Mouse (Mus musculus): ENCODE results near the gene Farp1.

Gene Farp1

GRCm38 (mm10) chr14:121145698-121146097 is 110.7 kb downstream of the Farp1 start:
- ATAC-seq (ENCODE audit: low TSS enrichment): no peak

DNA sequence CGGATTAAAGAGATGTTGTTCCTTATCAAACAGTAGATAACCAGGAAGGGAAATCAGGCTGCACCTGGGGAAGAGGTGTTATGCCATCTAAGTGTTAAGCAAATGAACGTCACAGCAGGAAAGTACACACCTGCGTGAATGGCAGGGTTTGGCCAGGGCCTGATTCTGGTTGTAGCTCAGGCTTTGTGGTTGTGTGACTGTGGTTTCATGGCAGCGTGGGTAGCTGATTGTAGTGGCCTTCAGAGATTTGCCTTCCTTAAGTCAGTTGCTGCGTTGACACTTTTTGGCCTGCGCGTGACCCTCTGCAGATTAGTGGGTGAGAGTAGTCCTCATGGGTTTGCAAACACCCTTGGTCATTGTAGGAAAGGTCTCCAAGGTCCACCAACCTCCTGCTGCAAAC is 111.2 kb downstream of the Farp1 start:
- no peak for ATAC-seq (ENCODE audit: low TSS enrichment)

GRCm38 (mm10) chr14:121147026-121147425 is 112.0 kb downstream of the Farp1 start:
- ATAC-seq (ENCODE audit: low TSS enrichment): no peak

- ATAC-seq (ENCODE audit: low TSS enrichment): no peak
Observed at GRCm38 (mm10) chr14:121148088-121148785, 113.2 kb downstream of the Farp1 start.

- ATAC-seq (ENCODE audit: low TSS enrichment): no peak
Observed at GRCm38 (mm10) chr14:121149984-121150383, 115.0 kb downstream of the Farp1 start.

DNA sequence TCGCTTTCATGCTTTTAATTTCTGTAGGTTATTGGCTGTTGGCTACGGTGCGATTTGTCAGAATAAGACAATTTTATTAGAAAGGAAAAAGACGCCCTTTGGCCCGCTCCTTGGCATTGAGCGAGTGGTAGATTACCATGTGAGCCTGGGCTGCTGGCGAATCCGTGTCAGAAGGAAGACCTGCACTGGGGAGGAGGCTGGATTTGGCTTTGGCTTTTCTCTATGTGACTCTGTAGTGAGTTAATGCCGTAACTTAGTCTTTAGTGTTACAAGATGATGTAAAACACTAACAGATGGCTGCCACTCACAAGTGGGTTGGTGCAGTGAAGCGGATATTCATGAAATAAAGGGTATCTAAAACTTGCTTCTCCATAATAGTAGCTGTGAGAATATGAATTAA is 116.8 kb downstream of the Farp1 start:
- 0 out of 2 replicates have a peak, but pooled peaks have one; percentile 17 for ATAC-seq (ENCODE audit: low TSS enrichment)

GRCm38 (mm10) chr14:121152771-121153170 is 117.8 kb downstream of the Farp1 start:
- ATAC-seq (ENCODE audit: low TSS enrichment): no peak

DNA sequence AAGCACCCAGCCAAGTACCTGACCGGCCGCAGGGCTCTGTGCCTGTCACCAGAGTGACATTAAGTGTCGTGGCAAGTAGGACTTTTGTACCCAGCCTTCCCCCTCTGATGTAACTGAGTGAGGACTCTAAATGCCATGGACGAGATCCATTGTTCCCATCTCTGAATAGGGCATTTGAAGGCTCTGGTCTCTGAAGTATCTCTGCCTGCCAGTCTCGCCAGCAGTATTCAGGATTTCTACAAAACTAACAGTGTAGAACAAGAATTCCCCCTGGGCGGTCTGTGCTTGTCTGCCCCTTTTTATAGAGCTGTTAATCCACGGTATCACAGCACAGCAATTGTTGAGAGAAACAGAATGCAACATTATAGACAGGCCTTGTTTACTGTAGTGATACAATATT is 118.3 kb downstream of the Farp1 start:
- peak; percentile 20; the same call in 1 of the 2 replicates for ATAC-seq (ENCODE audit: low TSS enrichment)

DNA sequence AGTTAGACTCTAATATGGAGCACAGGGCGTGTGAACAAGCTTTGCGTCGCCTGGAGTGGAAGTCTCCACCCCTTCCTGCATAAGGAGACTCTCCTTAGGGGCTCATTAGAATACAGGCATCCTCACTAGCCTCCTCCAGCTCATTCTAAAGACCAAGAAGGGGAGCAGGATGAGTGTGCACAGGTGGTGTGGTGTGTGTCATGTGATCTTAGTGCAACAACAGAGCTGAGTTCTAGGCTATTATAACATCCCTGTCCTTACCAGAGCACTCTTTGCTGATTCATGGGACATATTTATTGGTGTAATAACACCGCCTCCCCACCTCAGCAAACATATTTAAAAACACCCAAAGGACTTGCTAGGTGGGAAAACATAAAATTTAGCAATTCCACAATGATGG is 120.2 kb downstream of the Farp1 start:
- no peak for ATAC-seq (ENCODE audit: low TSS enrichment)

- ATAC-seq (ENCODE audit: low TSS enrichment): no peak
Observed at GRCm38 (mm10) chr14:121158616-121159015, 123.6 kb downstream of the Farp1 start.

- ATAC-seq (ENCODE audit: low TSS enrichment): no peak
Observed at GRCm38 (mm10) chr14:121162822-121163221, 127.8 kb downstream of the Farp1 start.

DNA sequence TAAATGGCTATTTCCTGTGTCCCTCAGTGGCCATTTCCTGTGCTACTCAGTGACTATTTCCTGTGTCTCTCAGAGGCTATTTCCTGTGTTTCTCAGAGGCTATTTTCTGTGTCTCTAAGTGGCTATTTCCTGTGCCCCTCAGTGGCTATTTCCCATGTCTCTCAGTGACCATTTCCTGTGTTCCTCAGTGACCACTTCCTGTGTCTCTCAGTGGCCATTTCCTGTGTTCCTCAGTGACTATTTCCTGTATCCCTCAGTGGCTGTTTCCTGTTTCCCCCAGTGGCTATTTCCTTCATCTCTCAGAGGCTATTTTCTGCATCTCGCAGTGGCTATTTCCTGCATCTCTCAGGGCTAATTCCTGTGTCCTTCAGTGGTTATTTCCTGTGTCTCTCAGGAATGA is 129.9 kb downstream of the Farp1 start:
- ATAC-seq (ENCODE audit: low TSS enrichment): peak; percentile 8; the same call in 1 of the 2 replicates

DNA sequence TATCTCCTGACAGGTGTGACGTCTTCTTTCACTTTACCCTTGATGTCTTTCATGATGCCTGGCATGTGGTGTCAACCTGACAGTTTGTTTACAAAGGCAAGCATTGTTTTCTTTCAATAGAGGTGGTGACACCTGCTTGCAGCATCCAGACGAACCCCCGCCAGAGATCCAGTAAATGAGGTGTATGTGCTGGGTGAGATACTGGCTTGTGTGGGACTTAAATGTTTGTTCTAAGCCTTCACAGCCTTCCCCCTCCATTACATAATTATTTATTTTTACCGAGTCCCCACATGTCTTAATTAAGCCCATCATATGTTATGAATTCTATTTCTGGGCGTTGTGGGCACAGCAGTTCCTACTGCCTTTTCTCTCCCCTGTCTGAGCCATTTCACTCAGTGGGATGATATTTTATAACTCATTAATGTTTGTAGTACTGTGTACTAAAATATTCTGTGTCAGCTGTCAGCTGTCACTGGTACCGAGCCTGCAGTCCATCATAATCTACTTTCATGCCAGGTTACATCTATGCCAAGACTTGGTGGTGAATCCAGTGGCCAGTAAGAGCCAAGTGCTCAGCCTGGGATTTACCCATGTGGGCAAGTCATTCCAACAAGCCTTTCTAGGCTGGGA is 130.5 kb downstream of the Farp1 start:
- ATAC-seq (ENCODE audit: low TSS enrichment): peak; percentile 66

DNA sequence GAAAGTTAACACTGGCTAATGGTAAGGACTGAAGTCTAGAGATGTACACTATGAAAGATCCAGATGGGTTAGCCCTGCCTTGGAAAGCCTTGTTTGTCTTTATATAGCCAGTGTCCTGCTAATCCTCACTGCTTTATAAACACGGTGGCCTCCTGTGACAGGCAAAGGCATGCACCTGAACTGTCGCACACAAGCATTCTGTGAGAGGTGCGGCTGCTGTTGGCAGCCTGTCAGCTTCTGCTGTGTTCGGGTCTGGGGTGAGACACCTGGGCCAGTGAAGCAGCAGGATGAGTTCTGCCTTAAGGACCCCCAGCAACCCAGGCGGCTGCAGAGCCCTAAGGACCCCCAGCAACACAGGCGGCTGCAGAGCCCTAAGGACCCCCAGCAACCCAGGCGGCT is 131.0 kb downstream of the Farp1 start:
- ATAC-seq (ENCODE audit: low TSS enrichment): no peak

DNA sequence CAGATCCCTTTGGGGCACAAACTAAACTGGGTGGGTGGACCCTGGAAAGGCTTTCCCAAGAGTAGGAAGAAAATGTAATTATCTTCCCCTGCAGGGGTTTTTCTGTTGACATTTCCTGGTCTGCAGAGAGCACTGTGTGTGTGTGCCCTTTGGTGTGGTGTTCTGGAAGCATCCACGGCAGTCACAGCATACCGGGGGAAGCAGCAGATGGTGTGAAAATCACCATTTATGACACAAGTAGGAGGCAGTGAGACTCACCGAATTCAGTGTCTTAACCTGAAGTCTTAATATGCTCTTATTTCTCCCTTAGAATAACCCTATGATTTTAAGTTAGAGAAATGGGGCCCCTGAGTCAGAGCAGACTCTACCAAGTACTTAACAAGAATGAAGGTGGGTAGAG is 133.7 kb downstream of the Farp1 start:
- ATAC-seq (ENCODE audit: low TSS enrichment): no peak

- no peak for ATAC-seq (ENCODE audit: low TSS enrichment)
Observed at GRCm38 (mm10) chr14:121170321-121170720, 135.3 kb downstream of the Farp1 start.

DNA sequence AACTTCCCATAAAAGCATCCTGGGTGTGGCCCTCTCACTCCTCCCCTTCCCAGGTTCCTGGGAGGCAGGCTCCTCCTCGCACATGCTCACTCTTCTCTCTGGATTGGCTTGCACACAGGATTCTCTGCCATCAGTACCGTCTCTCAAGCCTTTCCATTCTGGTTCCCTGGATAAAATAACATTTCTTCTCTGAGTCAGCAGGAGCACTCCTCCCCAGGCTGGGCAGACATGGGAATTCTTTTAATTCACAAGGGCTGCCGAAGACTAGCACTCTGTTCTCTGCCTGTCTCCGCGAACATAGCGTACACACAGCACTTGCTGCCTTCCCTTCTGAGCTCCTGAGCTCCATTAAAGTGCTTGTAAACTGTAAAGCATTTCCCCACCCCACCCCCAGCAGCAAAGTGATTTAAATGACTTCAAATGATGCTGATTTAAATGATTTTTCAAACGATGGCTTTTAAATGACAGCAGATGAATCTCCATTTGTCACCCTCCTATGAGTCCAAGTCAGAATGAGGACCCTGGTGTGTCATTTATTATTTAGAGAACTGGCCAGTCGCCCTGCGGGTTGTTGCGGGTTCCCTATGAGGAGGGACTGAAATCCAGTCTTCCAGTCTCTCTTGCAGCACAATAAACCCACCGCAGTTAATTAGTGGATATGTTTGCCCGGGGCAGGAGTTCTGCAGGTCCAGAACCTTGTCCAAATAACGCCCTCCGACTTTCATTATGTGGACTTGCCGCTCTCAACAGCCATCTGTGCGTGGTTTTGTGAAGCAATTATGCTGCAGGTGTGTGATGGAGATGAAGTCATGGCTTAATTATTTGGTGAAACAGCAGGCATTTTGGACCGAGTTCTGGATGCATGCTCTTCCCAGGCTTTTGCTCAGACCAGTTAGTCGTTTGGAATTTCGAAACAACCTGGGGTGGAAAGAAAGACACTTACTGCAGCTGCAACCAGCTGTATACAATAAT is 137.4 kb downstream of the Farp1 start:
- ATAC-seq (ENCODE audit: low TSS enrichment): peak; percentile 88

DNA sequence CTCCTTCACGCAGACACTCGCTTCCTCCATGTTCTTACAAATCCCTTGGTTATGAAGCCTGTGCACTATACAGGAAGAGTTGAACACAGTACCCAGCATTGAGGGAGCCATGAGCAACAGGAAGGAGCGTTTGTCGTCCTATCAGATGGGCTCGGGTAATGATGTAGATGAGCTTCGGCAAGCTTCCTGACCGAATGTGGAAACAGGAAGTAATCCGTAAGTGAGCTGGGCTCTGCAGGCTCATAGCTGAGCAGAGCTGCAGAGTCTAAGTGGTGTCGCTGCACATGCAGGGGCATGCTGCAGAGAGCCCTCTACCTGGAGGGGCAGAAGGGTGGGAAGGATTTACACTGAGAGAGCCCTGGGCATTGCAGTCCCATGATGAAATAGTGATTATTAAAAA is 140.4 kb downstream of the Farp1 start:
- no peak for ATAC-seq (ENCODE audit: low TSS enrichment)

DNA sequence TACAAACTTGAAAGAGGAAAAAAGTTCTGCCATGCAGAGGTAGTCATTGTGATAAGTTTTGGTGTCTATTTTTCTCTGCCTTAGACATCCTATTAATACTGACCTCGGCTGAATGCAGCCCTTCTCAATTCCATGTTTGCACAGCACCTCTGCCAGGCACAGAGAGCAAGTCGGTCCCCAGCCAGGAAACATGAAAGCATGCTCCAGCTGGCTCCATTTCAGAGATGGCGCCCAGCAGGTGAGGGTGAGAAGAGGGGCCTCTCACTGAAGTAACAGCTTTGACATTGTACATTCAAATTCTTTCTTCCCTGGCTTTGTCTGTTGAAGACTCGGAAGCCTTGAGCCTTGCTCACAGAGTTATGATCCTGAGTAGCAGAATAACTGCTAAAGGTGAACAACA is 140.9 kb downstream of the Farp1 start:
- ATAC-seq (ENCODE audit: low TSS enrichment): no peak

DNA sequence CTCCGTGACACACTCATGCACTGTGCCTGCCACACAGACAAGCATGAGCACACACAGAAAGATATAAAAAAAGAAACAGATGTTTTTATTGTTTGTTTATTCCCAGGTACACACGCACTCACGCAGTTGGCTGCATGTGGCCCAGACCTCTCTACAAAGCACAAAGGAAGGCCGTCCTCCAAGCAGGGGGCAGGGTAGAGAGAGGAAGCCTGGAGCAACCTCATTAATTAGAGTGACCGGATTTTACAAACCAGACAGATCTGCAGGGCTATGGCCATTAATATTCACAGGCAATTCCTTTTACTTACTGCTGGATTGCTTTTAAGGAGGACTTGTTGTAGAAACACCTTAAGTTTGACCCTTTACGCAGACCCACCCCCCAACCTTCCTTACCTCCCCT is 142.9 kb downstream of the Farp1 start:
- no peak for ATAC-seq (ENCODE audit: low TSS enrichment)

- no peak for ATAC-seq (ENCODE audit: low TSS enrichment)
Observed at GRCm38 (mm10) chr14:121180611-121181010, 145.6 kb downstream of the Farp1 start.

GRCm38 (mm10) chr14:121181798-121182197 is 146.8 kb downstream of the Farp1 start:
- no peak for ATAC-seq (ENCODE audit: low TSS enrichment)
